Mouse (Mus musculus): ENCODE results near the gene St6galnac5. TPM values are rescaled to one million over a fixed set of nuclear protein-coding genes. Genes with fewer than 3 reads are reported as not detected.

The St6galnac5 gene
- polyA plus RNA-seq, 1 experiment from 2014 or later = 0.62 TPM

GRCm38 (mm10) chr3:152776872-152777540 lies 205.0 kb downstream of the St6galnac5 start:
- Histone ChIP-seq H3K4me3 (ENCODE audit: low read length) (no peak overlapping the region), H3K27ac (ENCODE audit: low read length) (no peak overlapping the region), H3K36me3 (ENCODE audit: control insufficient read depth, insufficient read depth, low read length) (no peaks in the 10 kb centered on the region), H3K9me3 (ENCODE audit: control insufficient read depth, low read length) (no peaks in the 10 kb centered on the region), H3K4me1 (replicated peaks; ENCODE audit: control insufficient read depth, insufficient read depth, low read length) (0 out of 2 replicates have a peak, but pooled peaks cover 4% of the 10 kb centered on the region), H3K4me2 (ENCODE audit: low read depth, low read length) (no peak overlapping the region), H3K27me3 (ENCODE audit: control insufficient read depth, insufficient read depth, low read depth, low read length) (no peaks in the 10 kb centered on the region), H3K9ac (ENCODE audit: low read length) (no peak overlapping the region)
- 61% methylated on average over 16 of the region's 16 CpGs for WGBS
- no peak for ATAC-seq (ENCODE audit: low read depth)

DNA sequence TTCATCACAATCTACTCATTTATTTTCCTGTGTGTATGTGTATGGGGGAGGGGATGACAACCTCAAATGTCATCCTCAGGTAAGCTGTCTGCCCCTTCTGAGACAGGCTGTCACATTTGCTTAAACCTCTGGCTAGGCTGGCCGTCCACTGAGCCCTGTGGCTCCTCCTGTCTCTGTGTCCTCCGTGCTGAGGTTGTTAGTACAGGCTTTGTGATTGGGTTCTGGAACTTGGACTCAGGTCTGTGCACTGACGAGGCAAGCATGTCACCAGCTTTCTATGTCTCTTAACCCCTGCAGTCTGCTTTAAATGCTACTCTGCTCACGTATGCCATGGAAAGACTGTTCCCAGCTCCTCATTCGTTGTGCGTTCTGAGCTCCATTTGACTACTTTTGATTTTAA lies 205.7 kb downstream of the St6galnac5 start:
- no peak for ATAC-seq (ENCODE audit: low read depth)
- Histone ChIP-seq H3K27ac (ENCODE audit: low read length) (no peak overlapping the region), H3K27me3 (ENCODE audit: control insufficient read depth, insufficient read depth, low read depth, low read length) (no peaks in the 10 kb centered on the region), H3K4me3 (ENCODE audit: low read length) (no peak overlapping the region), H3K4me2 (ENCODE audit: low read depth, low read length) (no peak overlapping the region), H3K4me1 (replicated peaks; ENCODE audit: control insufficient read depth, insufficient read depth, low read length) (0 out of 2 replicates have a peak, but pooled peaks cover 4% of the 10 kb centered on the region), H3K9me3 (ENCODE audit: control insufficient read depth, low read length) (no peaks in the 10 kb centered on the region), H3K36me3 (ENCODE audit: control insufficient read depth, insufficient read depth, low read length) (no peaks in the 10 kb centered on the region), H3K9ac (ENCODE audit: low read length) (no peak overlapping the region)
- WGBS = 69% methylated on average over 6 of the region's 6 CpGs

DNA sequence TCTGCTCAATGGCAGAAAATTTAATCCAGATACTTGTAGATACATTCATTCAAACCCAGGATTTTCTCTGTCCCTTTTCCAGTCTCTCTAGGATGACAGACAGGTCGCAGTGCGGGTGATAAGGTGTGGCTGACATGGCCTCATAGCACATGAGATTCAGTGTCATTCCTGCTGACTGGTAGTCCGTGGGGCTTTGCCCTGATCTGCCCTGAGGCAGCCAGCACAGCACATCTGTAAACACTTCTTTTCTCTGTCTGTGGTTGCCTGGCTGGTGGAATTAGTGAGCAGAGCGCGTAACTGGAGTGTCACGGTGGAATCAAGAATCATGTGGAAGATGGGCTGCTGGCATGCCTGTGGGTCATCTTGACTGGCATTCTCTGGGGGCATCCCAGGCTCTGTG lies 212.0 kb downstream of the St6galnac5 start:
- no peaks in the 10 kb centered on the region; the same call in 1 of the 2 replicates for H3K4me1 ChIP-seq (replicated peaks; ENCODE audit: control insufficient read depth, insufficient read depth, low read length)
- no peak overlapping the region for H3K27ac ChIP-seq (ENCODE audit: low read length)
- ATAC-seq (ENCODE audit: low read depth) = no peak
- H3K27me3 ChIP-seq (ENCODE audit: control insufficient read depth, insufficient read depth, low read depth, low read length) = no peaks in the 10 kb centered on the region
- no peak overlapping the region for H3K4me3 ChIP-seq (ENCODE audit: low read length)
- H3K9ac ChIP-seq (ENCODE audit: low read length) = no peak overlapping the region
- no peak overlapping the region for H3K4me2 ChIP-seq (ENCODE audit: low read depth, low read length)
- H3K9me3 ChIP-seq (ENCODE audit: control insufficient read depth, low read length) = no peaks in the 10 kb centered on the region
- 80% methylated on average over 6 of the region's 6 CpGs for WGBS
- no peaks in the 10 kb centered on the region for H3K36me3 ChIP-seq (ENCODE audit: control insufficient read depth, insufficient read depth, low read length)

- WGBS = 66% methylated on average over 11 of the region's 11 CpGs
- Histone ChIP-seq H3K4me3 (ENCODE audit: low read length) (no peak overlapping the region), H3K4me2 (ENCODE audit: low read depth, low read length) (no peak overlapping the region), H3K27ac (ENCODE audit: low read length) (no peak overlapping the region), H3K9ac (ENCODE audit: low read length) (no peak overlapping the region), H3K4me1 (replicated peaks; ENCODE audit: control insufficient read depth, insufficient read depth, low read length) (peaks cover 3% of the 10 kb centered on the region; the same call in 1 of the 2 replicates), H3K27me3 (ENCODE audit: control insufficient read depth, insufficient read depth, low read depth, low read length) (no peaks in the 10 kb centered on the region), H3K9me3 (ENCODE audit: control insufficient read depth, low read length) (no peaks in the 10 kb centered on the region), H3K36me3 (ENCODE audit: control insufficient read depth, insufficient read depth, low read length) (no peaks in the 10 kb centered on the region)
- no peak for ATAC-seq (ENCODE audit: low read depth)
Observed at GRCm38 (mm10) chr3:152767485-152767884, 214.6 kb downstream of the St6galnac5 start.

Measured in lung, embryonic 16.5 days (tissue).